Mouse (Mus musculus): ENCODE data around the gene Olfr1223. TPM values are rescaled to one million over a fixed set of nuclear protein-coding genes. Genes with fewer than 3 reads are reported as not detected.
"Not testable (repeated sequence)": the region's sequence is repeated elsewhere in the genome, so short reads cannot be mapped to it uniquely, and the experiment has no call there.

The Olfr1223 gene
- polyA plus RNA-seq (2015; fragmentation: Nextera tagmentation; extraction: Ambion mirVana): not detected in 2 replicates

DNA sequence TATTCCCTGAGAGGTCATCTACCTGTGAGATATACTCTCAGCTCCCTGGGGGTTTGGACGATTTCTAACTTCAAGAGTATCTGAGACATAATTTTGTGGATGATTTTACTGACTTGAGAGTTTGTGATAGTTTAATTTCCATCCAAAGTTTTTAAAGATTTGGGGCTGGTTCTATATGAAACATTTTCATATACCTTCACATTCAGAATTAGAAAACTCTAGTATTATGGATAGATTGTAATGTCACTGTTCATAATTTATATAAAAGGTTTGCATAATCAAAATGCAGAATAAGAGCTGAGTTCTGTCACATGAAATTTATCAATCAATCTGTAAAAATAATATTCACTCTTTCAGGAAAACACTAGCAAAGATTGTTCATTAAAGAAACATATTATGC, at the start of gene Olfr1223:
Gene Olfr1223, minus strand, starts transcription at position 101 of the 400 bp plus-strand sequence.
- DNase-seq (ENCODE audit: low spot score): no peak

DNA sequence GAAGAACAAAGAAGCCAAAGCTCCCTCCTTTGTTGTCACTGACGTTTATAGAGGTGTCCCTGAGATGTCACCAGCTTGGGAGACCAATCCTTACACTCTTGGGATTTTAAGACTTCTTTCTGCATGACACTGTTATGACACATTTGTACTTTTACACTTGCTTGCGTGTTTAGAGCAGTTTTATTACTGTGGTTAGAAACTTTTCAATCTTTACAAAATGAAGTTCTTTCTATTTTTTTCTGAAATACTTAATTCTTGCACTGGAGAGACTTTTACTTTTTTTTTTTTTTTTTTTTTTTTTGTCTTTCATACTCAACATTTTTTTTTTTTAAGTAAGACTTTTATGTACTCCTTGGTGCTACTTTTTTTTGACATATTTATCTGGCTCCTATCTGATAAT, 48.6 kb upstream of the Olfr1223 start, which contains the start of gene Olfr1226:
Gene Olfr1226, minus strand, starts transcription at position 101 of the 400 bp plus-strand sequence.
- DNase-seq (ENCODE audit: low spot score): no peak

DNA sequence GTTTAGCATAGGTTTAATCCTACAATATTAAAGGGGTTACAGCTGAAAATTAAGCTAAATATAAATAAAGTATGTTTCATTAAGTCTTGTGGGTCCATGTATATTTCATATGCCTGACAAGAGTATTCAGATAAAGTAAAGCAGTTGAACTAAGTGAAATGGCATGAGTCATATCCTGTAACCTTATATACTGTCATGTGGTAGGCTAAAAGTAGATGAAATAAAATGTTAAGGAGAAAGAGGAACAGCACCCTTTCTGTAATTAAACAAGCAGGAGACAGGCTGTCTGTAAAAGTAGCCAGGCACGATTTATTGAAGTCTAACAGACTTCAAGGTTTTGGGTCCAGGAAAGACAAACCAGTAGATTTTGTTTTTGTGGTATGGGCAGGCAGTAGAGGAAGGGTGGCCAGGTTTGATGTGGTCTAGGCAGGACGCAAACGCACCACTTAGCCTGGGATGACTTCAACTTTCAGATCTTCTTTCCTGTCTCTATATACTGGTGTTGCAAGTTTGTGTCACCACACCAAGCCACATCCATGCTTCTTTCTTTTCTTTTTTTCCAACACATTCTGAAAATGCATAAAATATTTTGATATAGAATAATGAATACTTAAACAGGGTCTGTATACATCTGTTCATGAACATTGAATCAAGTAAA, 45.1 kb upstream of the Olfr1223 start:
- no peak for DNase-seq (ENCODE audit: low spot score)

DNA sequence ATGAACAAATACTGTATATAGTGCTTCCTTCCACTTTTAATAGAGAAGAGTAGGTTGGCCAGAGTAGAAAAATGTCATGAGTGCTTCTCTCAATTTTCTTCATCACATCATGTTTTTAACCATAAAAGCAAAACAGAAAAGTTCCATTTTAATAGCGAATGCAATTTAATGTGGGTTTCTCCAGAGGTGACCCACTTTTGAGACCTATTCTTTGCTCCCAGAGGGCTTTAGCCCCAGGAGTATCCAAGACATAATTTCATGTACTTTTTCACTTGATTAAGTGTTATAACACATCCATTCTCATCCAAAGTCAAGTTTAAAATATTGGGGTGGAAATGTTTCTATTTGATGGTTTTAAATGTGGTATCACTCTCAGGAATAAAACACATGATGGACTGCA, 23.2 kb upstream of the Olfr1223 start, which contains the start of gene Olfr1225:
Gene Olfr1225, minus strand, starts transcription at position 101 of the 400 bp plus-strand sequence.
- no peak for DNase-seq (ENCODE audit: low spot score)

DNA sequence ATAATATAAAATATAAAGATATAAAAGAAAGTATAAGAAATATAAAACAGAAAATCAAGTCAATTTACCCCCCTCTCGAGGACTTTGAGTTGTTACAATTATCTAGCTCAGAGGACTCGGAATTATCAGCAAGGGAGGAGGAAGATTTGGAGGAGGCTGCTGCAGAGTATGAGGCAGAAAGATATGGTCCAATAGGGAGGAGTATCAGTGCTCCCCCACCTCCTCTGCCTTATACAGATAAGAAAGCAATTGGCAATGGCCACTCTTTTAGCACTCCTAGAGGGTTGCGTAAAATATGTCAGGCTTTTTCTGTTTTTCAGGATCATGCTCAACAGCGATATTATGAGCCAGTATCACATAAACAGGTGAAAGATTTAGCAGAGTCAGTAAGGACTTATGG, 13.4 kb upstream of the Olfr1223 start:
- not testable (repeated sequence) for DNase-seq (ENCODE audit: low spot score)

DNA sequence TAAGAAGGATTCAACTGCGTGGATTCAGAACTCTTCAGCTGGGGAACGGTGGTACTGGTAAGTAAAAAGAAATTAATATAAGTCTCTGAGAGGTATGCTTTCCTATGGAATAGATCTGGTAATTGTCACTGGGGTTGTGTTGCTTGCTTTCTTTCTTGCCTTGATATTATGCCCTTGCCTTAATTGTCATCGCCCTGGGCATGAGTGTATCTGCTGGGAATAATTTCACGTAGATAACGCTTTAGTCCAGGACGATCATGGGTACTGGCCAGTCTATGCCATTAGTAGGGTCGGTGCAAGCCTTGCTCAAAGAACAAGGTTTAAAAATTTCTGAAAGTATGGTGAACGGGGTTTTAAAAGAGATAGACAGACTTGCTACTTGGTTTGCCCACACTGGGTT, 12.6 kb upstream of the Olfr1223 start, which contains the start of gene Olfr1224-ps1:
Gene Olfr1224-ps1, minus strand, starts transcription at position 101 of the 400 bp plus-strand sequence.
- not testable (repeated sequence) for DNase-seq (ENCODE audit: low spot score)

DNA sequence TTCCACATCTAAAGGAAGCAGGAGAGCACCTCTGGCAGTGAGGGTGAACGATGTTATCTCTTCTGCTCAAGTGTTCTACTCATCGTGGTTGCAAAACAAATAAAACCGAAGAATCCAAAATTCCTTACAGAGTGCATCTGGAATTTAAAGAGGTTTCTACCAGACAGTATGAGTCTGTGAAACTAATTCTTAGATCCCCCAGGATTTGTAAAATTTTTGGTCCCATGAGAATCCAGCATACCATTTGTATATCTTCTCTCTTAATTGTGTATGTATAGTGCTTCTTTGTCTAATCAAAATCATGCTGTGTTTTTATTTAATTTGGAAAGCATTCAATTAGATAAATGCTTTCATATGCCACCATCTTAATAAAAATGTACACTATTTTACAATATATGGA, 18.4 kb downstream of the Olfr1223 start, which contains the start of gene Olfr1222:
Gene Olfr1222, minus strand, starts transcription at position 101 of the 400 bp plus-strand sequence.
- DNase-seq (ENCODE audit: low spot score): no peak

DNA sequence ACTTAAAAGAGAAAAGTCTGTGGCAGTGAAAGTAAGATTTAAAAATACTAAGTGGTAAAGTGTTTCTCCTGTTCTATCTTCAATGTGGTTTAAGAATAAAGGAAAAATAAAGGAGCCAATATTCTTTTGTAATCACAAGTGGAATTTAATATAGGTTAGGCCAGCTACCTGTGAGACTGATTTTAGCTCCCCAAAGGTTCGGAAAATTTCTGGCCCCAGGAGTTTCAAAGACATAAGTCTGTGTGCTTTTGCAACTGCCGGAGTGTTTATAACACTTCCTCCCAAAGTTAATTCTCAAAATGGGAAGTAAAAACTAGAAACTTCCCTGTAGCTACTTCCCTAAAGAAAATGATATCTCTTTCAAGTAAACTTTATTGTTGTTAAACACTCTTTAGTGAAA, 34.2 kb downstream of the Olfr1223 start, which contains the start of gene Olfr1221:
Gene Olfr1221, minus strand, starts transcription at position 101 of the 400 bp plus-strand sequence.
- DNase-seq (ENCODE audit: low spot score): no peak

DNA sequence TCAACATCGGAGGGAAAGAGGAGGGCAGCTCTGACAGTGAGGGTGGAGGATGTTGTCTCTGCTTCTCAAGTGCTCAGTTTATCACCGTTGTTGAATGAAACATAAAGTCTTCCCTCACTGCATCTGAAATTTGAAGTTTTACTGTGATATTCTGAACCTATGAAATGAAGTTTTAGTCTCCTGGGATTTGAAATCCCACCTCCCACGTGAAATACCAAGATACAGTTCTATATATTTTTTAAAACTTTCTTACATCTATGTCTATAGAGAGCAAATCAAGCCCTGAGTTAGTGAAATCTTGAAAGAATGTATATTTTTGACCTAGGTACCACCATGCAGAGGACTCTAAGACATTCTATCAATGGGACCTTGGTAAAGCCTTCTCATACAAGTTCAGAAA, 44.6 kb downstream of the Olfr1223 start, which contains the start of gene Olfr1220:
Gene Olfr1220, minus strand, starts transcription at position 101 of the 400 bp plus-strand sequence.
- DNase-seq (ENCODE audit: low spot score): no peak

DNA sequence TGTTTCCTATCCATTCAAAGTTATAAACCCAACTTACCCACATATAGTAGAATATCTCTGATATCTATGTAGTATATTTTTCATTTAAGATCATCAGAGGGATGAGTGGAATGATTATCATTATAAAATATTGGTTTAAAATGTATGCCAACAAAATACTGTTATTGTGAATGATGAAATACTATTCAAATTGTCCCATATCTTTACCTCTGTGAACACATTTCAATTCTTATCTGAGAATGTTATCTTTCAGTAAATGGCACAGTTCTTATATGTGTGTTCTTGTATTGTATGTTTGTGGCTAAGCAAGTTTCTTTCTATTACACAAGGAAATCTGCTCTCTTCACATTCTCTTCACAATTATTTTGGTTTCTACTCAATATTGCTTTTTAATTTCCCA, 45.7 kb downstream of the Olfr1223 start:
- DNase-seq (ENCODE audit: low spot score): no peak

DNA sequence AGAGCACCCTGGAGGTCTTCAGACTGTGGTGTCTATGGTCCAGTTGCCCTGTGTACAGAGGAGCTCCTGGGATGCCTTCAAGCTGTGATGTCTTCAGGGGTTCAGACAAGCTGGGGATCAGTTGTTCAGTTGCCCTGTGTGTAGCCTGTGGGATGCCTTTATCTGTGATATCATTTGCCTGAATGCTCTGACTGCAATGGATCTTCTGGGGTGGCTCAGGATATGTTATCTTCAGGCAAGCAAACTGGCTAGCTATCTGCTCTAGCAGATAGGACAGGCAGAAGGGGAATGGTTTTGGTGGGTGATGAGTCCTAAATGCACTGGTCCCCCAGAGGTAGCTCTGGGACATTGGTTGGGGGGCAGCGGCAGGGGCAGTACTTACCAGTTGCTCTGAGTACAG, 57.5 kb downstream of the Olfr1223 start:
- no peak for DNase-seq (ENCODE audit: low spot score)

Other genes starting within 250 kb of the Olfr1223 start
- not detected in 2 replicates for gene Olfr1208, start 249.2 kb downstream of the Olfr1223 start, polyA plus RNA-seq (2015; fragmentation: Nextera tagmentation; extraction: Ambion mirVana)
- gene Olfr1209, start 236.4 kb downstream of the Olfr1223 start, polyA plus RNA-seq (2015; fragmentation: Nextera tagmentation; extraction: Ambion mirVana): not detected in 2 replicates
- gene Olfr1211, start 213.4 kb downstream of the Olfr1223 start, polyA plus RNA-seq (2015; fragmentation: Nextera tagmentation; extraction: Ambion mirVana): not detected in 2 replicates
- gene Olfr1212, start 197.6 kb downstream of the Olfr1223 start, polyA plus RNA-seq (2015; fragmentation: Nextera tagmentation; extraction: Ambion mirVana): not detected in 2 replicates
- not detected in 2 replicates for gene Gm13762, start 171.3 kb downstream of the Olfr1223 start, polyA plus RNA-seq (2015; fragmentation: Nextera tagmentation; extraction: Ambion mirVana)
- gene Olfr1214, start 158.9 kb downstream of the Olfr1223 start, polyA plus RNA-seq (2015; fragmentation: Nextera tagmentation; extraction: Ambion mirVana): not detected in 2 replicates
- gene Olfr1215, start 144.6 kb downstream of the Olfr1223 start, polyA plus RNA-seq (2015; fragmentation: Nextera tagmentation; extraction: Ambion mirVana): not detected in 2 replicates
- gene Olfr1216, start 133.2 kb downstream of the Olfr1223 start, polyA plus RNA-seq (2015; fragmentation: Nextera tagmentation; extraction: Ambion mirVana): not detected in 2 replicates
- not detected in 2 replicates for gene Olfr1217, start 119.5 kb downstream of the Olfr1223 start, polyA plus RNA-seq (2015; fragmentation: Nextera tagmentation; extraction: Ambion mirVana)
- not detected in 2 replicates for gene Olfr1218, start 90.4 kb downstream of the Olfr1223 start, polyA plus RNA-seq (2015; fragmentation: Nextera tagmentation; extraction: Ambion mirVana)
- gene Olfr1219, start 68.0 kb downstream of the Olfr1223 start, polyA plus RNA-seq (2015; fragmentation: Nextera tagmentation; extraction: Ambion mirVana): not detected in 2 replicates
- not detected in 2 replicates for gene Olfr1220, start 44.7 kb downstream of the Olfr1223 start, polyA plus RNA-seq (2015; fragmentation: Nextera tagmentation; extraction: Ambion mirVana)
- not detected in 2 replicates for gene Olfr1221, start 34.3 kb downstream of the Olfr1223 start, polyA plus RNA-seq (2015; fragmentation: Nextera tagmentation; extraction: Ambion mirVana)
- not detected in 2 replicates for gene Olfr1222, start 18.5 kb downstream of the Olfr1223 start, polyA plus RNA-seq (2015; fragmentation: Nextera tagmentation; extraction: Ambion mirVana)
- not detected in 2 replicates for gene Olfr1224-ps1, start 12.5 kb upstream of the Olfr1223 start, polyA plus RNA-seq (2015; fragmentation: Nextera tagmentation; extraction: Ambion mirVana)
- gene Olfr1225, start 23.1 kb upstream of the Olfr1223 start, polyA plus RNA-seq (2015; fragmentation: Nextera tagmentation; extraction: Ambion mirVana): not detected in 2 replicates
- not detected in 2 replicates for gene Olfr1226, start 48.5 kb upstream of the Olfr1223 start, polyA plus RNA-seq (2015; fragmentation: Nextera tagmentation; extraction: Ambion mirVana)
- not detected in 2 replicates for gene Olfr1228, start 102.5 kb upstream of the Olfr1223 start, polyA plus RNA-seq (2015; fragmentation: Nextera tagmentation; extraction: Ambion mirVana)
- not detected in 2 replicates for gene Olfr1229, start 136.5 kb upstream of the Olfr1223 start, polyA plus RNA-seq (2015; fragmentation: Nextera tagmentation; extraction: Ambion mirVana)
- gene Olfr1230, start 145.7 kb upstream of the Olfr1223 start, polyA plus RNA-seq (2015; fragmentation: Nextera tagmentation; extraction: Ambion mirVana): not detected in 2 replicates
- not detected in 2 replicates for gene Olfr1231, start 155.5 kb upstream of the Olfr1223 start, polyA plus RNA-seq (2015; fragmentation: Nextera tagmentation; extraction: Ambion mirVana)
- gene Olfr1232, start 178.1 kb upstream of the Olfr1223 start, polyA plus RNA-seq (2015; fragmentation: Nextera tagmentation; extraction: Ambion mirVana): not detected in 2 replicates
- not detected in 2 replicates for gene Olfr1233, start 190.8 kb upstream of the Olfr1223 start, polyA plus RNA-seq (2015; fragmentation: Nextera tagmentation; extraction: Ambion mirVana)
- not detected in 2 replicates for gene Olfr1234, start 213.3 kb upstream of the Olfr1223 start, polyA plus RNA-seq (2015; fragmentation: Nextera tagmentation; extraction: Ambion mirVana)